ENCODE assay signal across 8 mouse cellular contexts in the genomic region with DNA sequence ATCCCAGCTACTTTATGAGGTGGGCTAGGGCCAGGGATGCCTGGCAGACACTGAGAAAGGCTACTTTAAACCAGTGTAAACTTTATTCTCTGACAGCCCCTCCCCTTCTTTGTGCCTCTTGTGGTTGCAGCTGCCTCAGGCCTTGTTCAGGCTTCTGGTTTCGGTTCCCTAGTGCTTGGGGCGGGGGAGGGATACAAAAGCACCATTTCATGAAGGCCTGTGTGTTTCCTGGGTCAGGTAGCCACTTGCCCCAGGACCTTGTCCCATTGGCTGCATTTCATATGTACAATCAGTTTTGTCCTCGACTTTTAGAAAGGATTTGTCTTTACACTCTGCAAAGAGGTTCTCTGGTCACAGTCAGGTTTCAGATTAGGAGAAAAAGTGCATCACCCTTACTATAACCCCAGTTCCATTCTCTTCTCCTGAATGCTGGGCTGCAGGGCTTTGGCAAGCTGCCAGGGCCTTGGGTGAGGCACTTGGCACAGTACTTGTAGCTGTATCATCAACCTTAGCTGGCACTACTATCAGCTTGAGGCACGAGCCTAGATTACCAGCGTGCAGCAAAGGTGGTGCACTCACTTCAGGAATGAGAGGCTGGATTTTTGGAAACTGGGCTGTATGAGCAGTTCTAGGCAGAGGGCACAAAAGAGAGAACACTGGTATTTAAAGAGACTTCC. TPM values are rescaled to one million over a fixed set of nuclear protein-coding genes. Genes with fewer than 3 reads are reported as not detected.
DNase-seq lines count a peak whose midpoint lies in the region; ATAC-seq and TF ChIP-seq lines count a peak whose summit lies in the region.

No protein-coding gene starts in this region.

- H3K79me2 ChIP-seq in myocyte (ENCODE audit: control insufficient read depth, insufficient read depth): peaks cover 12% of the 10 kb centered on the region

- no peaks in the 10 kb centered on the region for H3K27me3 ChIP-seq in forebrain, embryonic 12.5 days
- no peaks in the 10 kb centered on the region for H3K27me3 ChIP-seq in forebrain, embryonic 16.5 days (replicated peaks; ENCODE audit: control insufficient read depth, insufficient read depth, low read length)
- no peaks in the 10 kb centered on the region for H3K27me3 ChIP-seq in hindbrain, embryonic 12.5 days
- 0 out of 2 replicates have a peak, but pooled peaks cover 3% of the 10 kb centered on the region for H3K27me3 ChIP-seq in limb, embryonic 15.5 days
- H3K27me3 ChIP-seq in myocyte (ENCODE audit: control insufficient read depth, insufficient read depth, insufficient read length): no peaks in the 10 kb centered on the region

- peak overlapping the region; percentile 36; the same call in 1 of the 2 replicates for H3K27ac ChIP-seq in forebrain, embryonic 12.5 days
- H3K27ac ChIP-seq in forebrain, embryonic 16.5 days (ENCODE audit: low read length): no peak overlapping the region
- H3K27ac ChIP-seq in hindbrain, embryonic 12.5 days: no peak overlapping the region
- H3K27ac ChIP-seq in limb, embryonic 15.5 days: peak overlapping the region; percentile 27; the same call in 1 of the 2 replicates

- H3K9me3 ChIP-seq in forebrain, embryonic 12.5 days: no peaks in the 10 kb centered on the region
- H3K9me3 ChIP-seq in forebrain, embryonic 16.5 days (ENCODE audit: control insufficient read depth, low read length): no peaks in the 10 kb centered on the region
- H3K9me3 ChIP-seq in hindbrain, embryonic 12.5 days (replicated peaks): no peaks in the 10 kb centered on the region
- H3K9me3 ChIP-seq in limb, embryonic 15.5 days: no peaks in the 10 kb centered on the region

- DNase-seq in Muller cell, postnatal 12 days (ENCODE audit: inconsistent ontology term): peak; percentile 51
- peak; percentile 38 to 44 for DNase-seq in cerebellum, postnatal 36 days
- DNase-seq in thymus, postnatal 4 days: peak; percentile 50

- H3K4me2 ChIP-seq in forebrain, embryonic 12.5 days: peak overlapping the region; percentile 66
- H3K4me2 ChIP-seq in forebrain, embryonic 16.5 days (ENCODE audit: low read length): no peak overlapping the region; the same call in 1 of the 2 replicates
- peak overlapping the region; percentile 13; the same call in 1 of the 2 replicates for H3K4me2 ChIP-seq in hindbrain, embryonic 12.5 days (replicated peaks)
- H3K4me2 ChIP-seq in limb, embryonic 15.5 days: peak overlapping the region; percentile 52; the same call in 1 of the 2 replicates
- H3K4me2 ChIP-seq in myocyte (ENCODE audit: low read depth): peak overlapping the region; percentile 79

- no peak overlapping the region for H3ac ChIP-seq in myocyte (ENCODE audit: control insufficient read depth, insufficient read length)

- H3K4me3 ChIP-seq in forebrain, embryonic 12.5 days (replicated peaks): no peak overlapping the region
- no peak overlapping the region for H3K4me3 ChIP-seq in forebrain, embryonic 16.5 days (replicated peaks; ENCODE audit: low read length)
- no peak overlapping the region for H3K4me3 ChIP-seq in hindbrain, embryonic 12.5 days
- no peak overlapping the region for H3K4me3 ChIP-seq in limb, embryonic 15.5 days
- H3K4me3 ChIP-seq in myocyte: no peak overlapping the region

- H3K9ac ChIP-seq in forebrain, embryonic 12.5 days: peak overlapping the region; percentile 4; the same call in 1 of the 2 replicates
- no peak overlapping the region for H3K9ac ChIP-seq in forebrain, embryonic 16.5 days (replicated peaks; ENCODE audit: low read depth, low read length)
- H3K9ac ChIP-seq in hindbrain, embryonic 12.5 days: no peak overlapping the region
- H3K9ac ChIP-seq in limb, embryonic 15.5 days: no peak overlapping the region

- 39% methylated on average over 5 of the region's 5 CpGs for WGBS in forebrain, embryonic 12.5 days
- WGBS in forebrain, embryonic 16.5 days: 34% methylated on average over 5 of the region's 5 CpGs
- WGBS in hindbrain, embryonic 12.5 days: 60% methylated on average over 5 of the region's 5 CpGs
- WGBS in limb, embryonic 15.5 days: 41% methylated on average over 5 of the region's 5 CpGs

- no peaks in the 10 kb centered on the region for H3K36me3 ChIP-seq in forebrain, embryonic 12.5 days (replicated peaks)
- H3K36me3 ChIP-seq in forebrain, embryonic 16.5 days (ENCODE audit: control insufficient read depth, insufficient read depth): no peaks in the 10 kb centered on the region
- no peaks in the 10 kb centered on the region for H3K36me3 ChIP-seq in hindbrain, embryonic 12.5 days
- no peaks in the 10 kb centered on the region for H3K36me3 ChIP-seq in limb, embryonic 15.5 days
- H3K36me3 ChIP-seq in myocyte (ENCODE audit: control insufficient read depth, insufficient read depth): peaks cover 3% of the 10 kb centered on the region

- ATAC-seq in forebrain, embryonic 12.5 days (ENCODE audit: low FRiP score): no peak
- no peak for ATAC-seq in forebrain, embryonic 16.5 days
- no peak for ATAC-seq in hindbrain, embryonic 12.5 days (ENCODE audit: low FRiP score)
- ATAC-seq in limb, embryonic 15.5 days (ENCODE audit: insufficient number of reproducible peaks, low FRiP score, low TSS enrichment, low read depth): no peak

- TF ChIP-seq POLR2A in myocyte (IDR thresholded peaks at IDR 0.05; ENCODE audit: insufficient read length, low read depth): no peak

- peaks cover 35% of the 10 kb centered on the region for H3K4me1 ChIP-seq in forebrain, embryonic 12.5 days
- peaks cover 27% of the 10 kb centered on the region for H3K4me1 ChIP-seq in forebrain, embryonic 16.5 days (replicated peaks; ENCODE audit: control insufficient read depth, insufficient read depth, low read length)
- H3K4me1 ChIP-seq in hindbrain, embryonic 12.5 days: peaks cover 28% of the 10 kb centered on the region
- H3K4me1 ChIP-seq in limb, embryonic 15.5 days: peaks cover 28% of the 10 kb centered on the region

TF ChIP-seq in myocyte, 11 proteins besides CTCF, POLR2A, EP300 and RAD21:
- TF ChIP-seq TCF12 (IDR thresholded peaks at IDR 0.05; ENCODE audit: insufficient read depth, poor library complexity, severe bottlenecking) (no peak), SRF (IDR thresholded peaks at IDR 0.05; ENCODE audit: control insufficient read depth, insufficient read length, low read depth) (no peak), CEBPB (IDR thresholded peaks at IDR 0.05; ENCODE audit: insufficient read depth, poor library complexity, severe bottlenecking) (no peak), MYOG (IDR thresholded peaks at IDR 0.05; ENCODE audit: control insufficient read depth in 1 of 3, insufficient read depth in 1 of 3, insufficient read length in 2 of 3, low read depth in 2 of 3) (peak in 1 of 3 experiments; percentile 33), MYOD1 (IDR thresholded peaks at IDR 0.05; ENCODE audit: control insufficient read depth in 1 of 3, insufficient read length in 2 of 3, low read depth in 2 of 3) (peak in 1 of 3 experiments; percentile 24), POLR2AphosphoS2 (IDR thresholded peaks at IDR 0.05; ENCODE audit: insufficient read length, low read depth) (no peak), E2F4 (IDR thresholded peaks at IDR 0.05; ENCODE audit: insufficient read depth) (no peak), MAX (IDR thresholded peaks at IDR 0.05; ENCODE audit: low read depth) (no peak), REST (IDR thresholded peaks at IDR 0.05; ENCODE audit: insufficient read depth, insufficient read length) (no peak), USF1 (IDR thresholded peaks at IDR 0.05; ENCODE audit: low read depth) (no peak), TCF3 (IDR thresholded peaks at IDR 0.05; ENCODE audit: insufficient read length, low read depth) (no peak)

RNA-seq across cellular contexts. Expression of a gene that starts 2.4 kb away (rescaled TPM):
- polyA plus RNA-seq in forebrain, embryonic 12.5 days (2016; fragmentation: Nextera tagmentation; extraction: Ambion mirVana): 9.2 and 10.4 TPM in 2 replicates
- polyA plus RNA-seq in forebrain, embryonic 16.5 days (2015; fragmentation: Nextera tagmentation; extraction: Ambion mirVana): 11.3 and 12.3 TPM in 2 replicates
- 12.7 and 14.0 TPM in 2 replicates for polyA plus RNA-seq in hindbrain, embryonic 12.5 days (2016; fragmentation: Nextera tagmentation; extraction: Ambion mirVana)
- 15.0 and 18.1 TPM in 2 replicates for polyA plus RNA-seq in limb, embryonic 15.5 days (2015; fragmentation: Nextera tagmentation; extraction: Ambion mirVana)
- 14.9 TPM for polyA plus RNA-seq in myocyte (2012; fragmentation: generic; extraction: Trizol)

RNA-seq across cellular contexts. Expression of a gene that starts 2.8 kb away (rescaled TPM):
- 105 and 117 TPM in 2 replicates for polyA plus RNA-seq in forebrain, embryonic 12.5 days (2016; fragmentation: Nextera tagmentation; extraction: Ambion mirVana)
- polyA plus RNA-seq in forebrain, embryonic 16.5 days (2015; fragmentation: Nextera tagmentation; extraction: Ambion mirVana): 109 and 111 TPM in 2 replicates
- polyA plus RNA-seq in hindbrain, embryonic 12.5 days (2016; fragmentation: Nextera tagmentation; extraction: Ambion mirVana): 132 and 136 TPM in 2 replicates
- polyA plus RNA-seq in limb, embryonic 15.5 days (2015; fragmentation: Nextera tagmentation; extraction: Ambion mirVana): 271 and 276 TPM in 2 replicates
- polyA plus RNA-seq in myocyte (2012; fragmentation: generic; extraction: Trizol): 255 TPM

RNA-seq across cellular contexts. Expression of a gene that starts 38.1 kb away (rescaled TPM):
- 0.08 and 0.19 TPM in 2 replicates for polyA plus RNA-seq in forebrain, embryonic 12.5 days (2016; fragmentation: Nextera tagmentation; extraction: Ambion mirVana)
- 0.19 and 0.22 TPM in 2 replicates for polyA plus RNA-seq in forebrain, embryonic 16.5 days (2015; fragmentation: Nextera tagmentation; extraction: Ambion mirVana)
- polyA plus RNA-seq in hindbrain, embryonic 12.5 days (2016; fragmentation: Nextera tagmentation; extraction: Ambion mirVana): 0.21 and 0.25 TPM in 2 replicates
- polyA plus RNA-seq in limb, embryonic 15.5 days (2015; fragmentation: Nextera tagmentation; extraction: Ambion mirVana): 0.60 and 0.87 TPM in 2 replicates
- polyA plus RNA-seq in myocyte (2012; fragmentation: generic; extraction: Trizol): 0.66 TPM

RNA-seq across cellular contexts. Expression of a gene that starts 45.9 kb away (rescaled TPM):
- polyA plus RNA-seq in forebrain, embryonic 12.5 days (2016; fragmentation: Nextera tagmentation; extraction: Ambion mirVana): 7.5 and 8.0 TPM in 2 replicates
- polyA plus RNA-seq in forebrain, embryonic 16.5 days (2015; fragmentation: Nextera tagmentation; extraction: Ambion mirVana): 6.4 and 7.5 TPM in 2 replicates
- 6.6 and 7.7 TPM in 2 replicates for polyA plus RNA-seq in hindbrain, embryonic 12.5 days (2016; fragmentation: Nextera tagmentation; extraction: Ambion mirVana)
- polyA plus RNA-seq in limb, embryonic 15.5 days (2015; fragmentation: Nextera tagmentation; extraction: Ambion mirVana): 7.2 and 8.3 TPM in 2 replicates
- 56.3 TPM for polyA plus RNA-seq in myocyte (2012; fragmentation: generic; extraction: Trizol)

RNA-seq across cellular contexts. Expression of a gene that starts 55.4 kb away (rescaled TPM):
- polyA plus RNA-seq in forebrain, embryonic 12.5 days (2016; fragmentation: Nextera tagmentation; extraction: Ambion mirVana): 0.95 and 1.3 TPM in 2 replicates
- 1.8 and 1.9 TPM in 2 replicates for polyA plus RNA-seq in forebrain, embryonic 16.5 days (2015; fragmentation: Nextera tagmentation; extraction: Ambion mirVana)
- polyA plus RNA-seq in hindbrain, embryonic 12.5 days (2016; fragmentation: Nextera tagmentation; extraction: Ambion mirVana): 2.7 and 5.4 TPM in 2 replicates
- polyA plus RNA-seq in limb, embryonic 15.5 days (2015; fragmentation: Nextera tagmentation; extraction: Ambion mirVana): 22.9 and 66.2 TPM in 2 replicates
- polyA plus RNA-seq in myocyte (2012; fragmentation: generic; extraction: Trizol): 16.9 TPM

Comparison
In these comparisons a context has a peak if more than half of its experiments do, and no peak if none do; other contexts are left out.
1. H3K27ac ChIP-seq: peak in forebrain, embryonic 12.5 days (single experiment) and limb, embryonic 15.5 days (single experiment); none in forebrain, embryonic 16.5 days (single experiment) and hindbrain, embryonic 12.5 days (single experiment).
2. Peak in every context shown above with its lines, with median percentiles within 50 percentile points of each other: DNase-seq.